Mouse (Mus musculus) E14TG2a.4 (cell line): ENCODE measurements around the gene Ces2a.

Source experiments
- H3K27me3 ChIP-seq: 2 replicates; pipeline ENCODE4 v1.6.1; 2014; ENCODE audit warnings: low read length, control low read depth; ENCODE audit not compliant: insufficient read depth
- H3K36me3 ChIP-seq: 2 replicates; pipeline ENCODE4 v1.6.1; 2014; ENCODE audit warnings: low read length, control low read depth; ENCODE audit not compliant: insufficient read depth
- H3K4me1 ChIP-seq: replicated peaks from 2 replicates; pipeline ENCODE4 v1.6.1; 2014; ENCODE audit warnings: low read depth, low read length, control low read depth
- H3K4me3 ChIP-seq: replicated peaks from 2 replicates; pipeline ENCODE4 v1.5.1; 2014; ENCODE audit warnings: mild to moderate bottlenecking, low read length
- H3K9me3 ChIP-seq: 2 replicates; pipeline ENCODE4 v1.6.1; 2014; ENCODE audit warnings: low read length, control low read depth
- CTCF ChIP-seq: conservative IDR thresholded peaks from 2 replicates; pipeline ENCODE4 v1.5.1; 2014; ENCODE audit warnings: low read length
- NANOG ChIP-seq: IDR thresholded peaks from 2 replicates; pipeline ENCODE4 v1.6.1; 2014; ENCODE audit warnings: borderline replicate concordance, low read length, mixed read lengths
- POU5F1 ChIP-seq: IDR thresholded peaks from 2 replicates; pipeline ENCODE4 v1.6.1; 2014; ENCODE audit warnings: low read length, borderline replicate concordance

Gene Ces2a

DNA sequence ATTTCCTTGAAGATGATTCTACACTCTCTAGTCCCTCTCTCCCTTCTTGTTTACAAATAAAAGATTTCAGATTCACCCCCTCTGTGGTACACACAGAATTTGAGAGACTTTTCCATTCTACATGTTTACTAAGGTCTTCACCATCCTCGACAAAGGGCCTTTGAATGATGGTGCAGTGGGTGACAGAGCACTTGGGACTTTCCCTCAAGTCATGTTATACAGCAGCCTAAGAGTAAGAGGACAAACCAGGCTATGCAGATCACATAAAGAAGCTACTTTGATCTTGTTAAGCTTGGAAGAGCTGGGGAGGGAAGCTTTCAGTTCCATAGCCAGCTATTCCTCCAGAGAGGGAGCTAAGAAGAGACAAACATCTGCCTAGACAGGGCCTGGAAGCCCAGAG, 19.0 kb downstream of the Ces2a start:
- TF ChIP-seq NANOG (no peak), POU5F1 (no peak), CTCF (no peak)
- Histone ChIP-seq H3K36me3 (no peaks in the 10 kb centered on the region), H3K4me1 (no peaks in the 10 kb centered on the region), H3K4me3 (no peak overlapping the region), H3K9me3 (peaks cover 4% of the 10 kb centered on the region), H3K27me3 (no peaks in the 10 kb centered on the region)

GRCm38 (mm10) chr8:104757621-104758020, 23.8 kb downstream of the Ces2a start:
- Histone ChIP-seq H3K4me3 (no peak overlapping the region), H3K36me3 (no peaks in the 10 kb centered on the region), H3K9me3 (no peaks in the 10 kb centered on the region), H3K27me3 (no peaks in the 10 kb centered on the region), H3K4me1 (no peaks in the 10 kb centered on the region)
- no peak for TF ChIP-seq CTCF
- TF ChIP-seq POU5F1, result no peak
- no peak for TF ChIP-seq NANOG

- Histone ChIP-seq H3K4me1 (no peaks in the 10 kb centered on the region), H3K9me3 (no peaks in the 10 kb centered on the region), H3K4me3 (no peak overlapping the region), H3K36me3 (no peaks in the 10 kb centered on the region), H3K27me3 (no peaks in the 10 kb centered on the region)
- no peak for TF ChIP-seq NANOG
- TF ChIP-seq CTCF, result no peak
These were observed 24.4 kb downstream of the Ces2a start for GRCm38 (mm10) chr8:104758209-104758608.

DNA sequence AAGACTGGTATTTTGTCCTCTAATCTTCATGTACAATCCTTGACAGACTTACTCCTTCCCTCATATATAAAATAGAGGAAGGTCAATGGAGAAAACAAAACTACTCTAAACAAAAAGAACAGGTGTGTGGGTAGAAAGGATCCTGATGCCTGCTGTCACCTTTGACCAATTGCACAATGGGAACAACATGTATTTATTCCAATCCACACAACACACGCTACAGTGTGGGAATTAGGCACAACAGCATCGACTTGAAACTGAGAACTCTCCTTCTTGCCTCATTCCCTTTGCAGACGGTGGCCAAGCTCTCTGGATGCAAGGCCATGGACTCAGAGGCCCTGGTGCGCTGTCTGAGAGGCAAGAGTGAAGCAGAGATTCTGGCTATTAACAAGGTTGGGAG, 27.3 kb downstream of the Ces2a start:
- H3K4me3 ChIP-seq, result no peak overlapping the region
- no peaks in the 10 kb centered on the region for H3K9me3 ChIP-seq
- H3K36me3 ChIP-seq, result no peaks in the 10 kb centered on the region
- H3K4me1 ChIP-seq, result no peaks in the 10 kb centered on the region
- no peaks in the 10 kb centered on the region for H3K27me3 ChIP-seq
- TF ChIP-seq POU5F1 (no peak), NANOG (no peak), CTCF (no peak)

- Histone ChIP-seq H3K4me1 (no peaks in the 10 kb centered on the region), H3K4me3 (no peak overlapping the region), H3K36me3 (no peaks in the 10 kb centered on the region), H3K27me3 (no peaks in the 10 kb centered on the region), H3K9me3 (no peaks in the 10 kb centered on the region)
- TF ChIP-seq POU5F1 (no peak), CTCF (no peak), NANOG (no peak)
These were observed 32.7 kb downstream of the Ces2a start for GRCm38 (mm10) chr8:104766485-104766884.

GRCm38 (mm10) chr8:104770365-104770764, 36.6 kb downstream of the Ces2a start:
- no peak for TF ChIP-seq CTCF
- no peak for TF ChIP-seq POU5F1
- no peak for TF ChIP-seq NANOG
- no peaks in the 10 kb centered on the region for H3K4me1 ChIP-seq
- peaks cover 1% of the 10 kb centered on the region; the same call in 1 of the 2 replicates for H3K9me3 ChIP-seq
- no peak overlapping the region for H3K4me3 ChIP-seq
- H3K27me3 ChIP-seq, result no peaks in the 10 kb centered on the region
- no peaks in the 10 kb centered on the region for H3K36me3 ChIP-seq

GRCm38 (mm10) chr8:104787049-104787448, 53.2 kb downstream of the Ces2a start:
- Histone ChIP-seq H3K4me3 (no peak overlapping the region), H3K4me1 (no peaks in the 10 kb centered on the region), H3K36me3 (no peaks in the 10 kb centered on the region), H3K27me3 (no peaks in the 10 kb centered on the region), H3K9me3 (peaks cover 44% of the 10 kb centered on the region)
- TF ChIP-seq CTCF, result no peak

DNA sequence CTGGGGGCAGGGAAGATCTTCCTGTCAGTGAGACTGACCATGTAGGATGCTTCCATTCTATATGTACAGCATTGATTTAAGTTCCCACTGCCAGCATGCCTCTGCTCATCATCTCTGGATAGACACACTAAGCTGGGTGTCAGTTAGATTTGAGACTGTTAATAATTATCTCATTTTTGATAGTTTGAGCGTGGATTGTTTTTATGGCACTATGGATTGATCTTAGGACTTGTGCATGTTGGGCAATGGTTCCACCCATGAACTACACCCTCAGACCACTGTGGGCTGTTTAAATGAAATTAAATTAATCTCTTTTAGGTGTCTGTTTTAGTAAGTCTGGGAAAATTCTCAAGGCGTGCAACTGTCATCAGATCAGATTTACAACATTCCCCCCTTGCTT, 55.1 kb downstream of the Ces2a start:
- Histone ChIP-seq H3K36me3 (no peaks in the 10 kb centered on the region), H3K4me1 (no peaks in the 10 kb centered on the region), H3K4me3 (no peak overlapping the region), H3K27me3 (no peaks in the 10 kb centered on the region), H3K9me3 (peaks cover 35% of the 10 kb centered on the region)
- no peak for TF ChIP-seq POU5F1
- TF ChIP-seq NANOG, result no peak
- no peak for TF ChIP-seq CTCF

DNA sequence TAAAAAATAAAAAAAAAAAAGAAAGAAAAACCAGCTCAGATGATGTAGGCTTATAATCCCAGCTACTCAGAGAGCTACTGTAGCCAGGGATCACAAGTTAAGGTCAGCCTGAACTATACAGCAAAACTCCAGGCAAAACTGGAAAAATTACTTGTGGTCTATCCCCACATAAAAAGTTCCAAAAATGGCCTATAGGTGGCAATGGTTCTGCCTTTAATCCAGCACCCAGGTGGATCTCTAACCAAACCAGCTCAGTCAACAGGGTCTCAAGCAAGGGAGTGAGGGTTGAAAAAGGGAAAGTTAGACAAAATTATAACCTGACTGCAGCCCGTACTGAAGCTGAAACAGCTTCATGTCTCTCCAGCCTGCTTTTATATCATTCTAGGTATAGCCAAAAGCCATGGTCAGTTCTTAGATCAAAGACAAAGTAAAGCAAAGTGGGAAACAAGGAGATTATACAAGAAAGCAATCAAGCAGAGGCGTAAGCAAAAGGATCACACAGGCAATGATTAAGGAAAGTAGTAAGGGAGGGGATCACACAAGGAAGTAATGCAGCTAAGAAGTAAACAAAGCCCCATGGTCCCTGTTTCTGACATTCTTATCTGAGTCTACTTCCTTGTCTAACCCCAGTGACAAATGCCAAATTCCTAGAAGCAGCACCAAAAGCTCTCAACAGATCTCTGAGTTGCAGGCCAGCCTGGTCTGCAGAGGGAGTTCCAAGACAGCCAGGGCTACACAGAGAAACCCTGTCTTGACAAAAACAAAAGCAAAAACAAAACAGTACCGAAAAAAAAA, 56.3 kb downstream of the Ces2a start:
- Histone ChIP-seq H3K9me3 (peaks cover 27% of the 10 kb centered on the region), H3K4me3 (no peak overlapping the region), H3K4me1 (no peaks in the 10 kb centered on the region), H3K27me3 (peaks cover 5% of the 10 kb centered on the region), H3K36me3 (no peaks in the 10 kb centered on the region)
- TF ChIP-seq CTCF (peak; percentile 68), POU5F1 (no peak), NANOG (no peak)
